Mouse (Mus musculus) ES-CJ7 (cell line): ENCODE results near the gene Fam120b.

Source experiments
- DNase-seq: peaks from one replicate; pipeline ENCODE4 v3.0.0; 2011; ENCODE audit warnings: low read depth, low spot score

The Fam120b gene

DNA sequence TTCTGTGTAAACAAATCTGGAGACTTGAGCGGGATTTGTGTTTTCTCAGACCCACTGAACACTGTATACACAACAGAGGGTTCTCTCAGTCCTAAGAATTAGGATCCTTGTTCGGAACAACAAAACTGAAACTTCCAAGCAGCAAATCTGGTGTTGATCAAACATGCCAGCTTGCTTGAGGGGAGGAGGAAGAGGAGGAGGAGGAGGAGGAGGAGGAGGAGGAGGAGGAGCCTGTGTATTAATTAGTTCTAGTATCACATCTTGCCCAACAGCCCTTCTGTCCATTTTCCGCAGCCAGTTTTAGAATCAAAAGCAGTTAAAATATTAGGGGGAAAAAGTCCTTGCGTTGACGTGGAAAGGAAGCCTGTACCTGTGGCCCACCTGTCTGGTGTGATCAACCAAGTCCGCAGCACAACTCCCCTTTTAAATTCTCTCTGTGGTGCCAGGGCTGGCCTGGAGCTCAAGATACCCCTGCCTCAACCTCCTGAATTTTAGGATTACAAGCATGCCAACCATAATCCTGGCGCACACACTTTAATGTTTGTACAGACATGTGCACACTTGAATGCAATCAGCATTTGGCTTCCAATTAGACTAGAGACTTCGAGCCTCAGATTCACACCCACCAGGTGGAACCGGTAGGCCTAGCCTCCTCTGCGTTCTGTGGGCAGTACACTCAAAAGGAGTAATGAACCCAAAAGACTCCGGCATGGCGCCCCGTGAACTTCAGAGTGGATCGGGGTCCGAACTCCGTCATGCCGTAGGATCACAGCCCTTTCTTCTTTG is 16.1 kb upstream of the Fam120b start:
- DNase-seq, result no peak

DNA sequence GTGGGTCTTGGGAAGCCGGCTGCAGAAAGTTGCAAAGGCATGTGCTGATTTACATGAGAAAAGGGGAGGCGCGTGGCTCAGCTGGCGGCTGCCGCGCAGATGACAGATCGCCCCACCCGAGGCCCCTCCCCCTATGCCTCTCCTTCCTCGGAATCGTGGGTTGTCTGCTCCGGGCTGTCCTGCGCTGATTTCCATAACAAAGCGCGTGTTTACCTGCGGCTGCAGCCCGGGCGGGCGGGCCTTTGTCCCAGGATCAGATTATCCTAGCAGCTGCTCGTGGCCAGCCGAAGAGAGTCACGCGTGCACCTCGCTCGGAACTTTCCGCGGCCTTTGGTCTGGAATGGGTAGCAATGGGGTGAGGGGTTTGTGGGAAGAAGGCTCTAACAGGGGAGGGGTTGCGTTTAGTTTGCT is 15.4 kb upstream of the Fam120b start:
- peak; percentile 95 for DNase-seq

DNA sequence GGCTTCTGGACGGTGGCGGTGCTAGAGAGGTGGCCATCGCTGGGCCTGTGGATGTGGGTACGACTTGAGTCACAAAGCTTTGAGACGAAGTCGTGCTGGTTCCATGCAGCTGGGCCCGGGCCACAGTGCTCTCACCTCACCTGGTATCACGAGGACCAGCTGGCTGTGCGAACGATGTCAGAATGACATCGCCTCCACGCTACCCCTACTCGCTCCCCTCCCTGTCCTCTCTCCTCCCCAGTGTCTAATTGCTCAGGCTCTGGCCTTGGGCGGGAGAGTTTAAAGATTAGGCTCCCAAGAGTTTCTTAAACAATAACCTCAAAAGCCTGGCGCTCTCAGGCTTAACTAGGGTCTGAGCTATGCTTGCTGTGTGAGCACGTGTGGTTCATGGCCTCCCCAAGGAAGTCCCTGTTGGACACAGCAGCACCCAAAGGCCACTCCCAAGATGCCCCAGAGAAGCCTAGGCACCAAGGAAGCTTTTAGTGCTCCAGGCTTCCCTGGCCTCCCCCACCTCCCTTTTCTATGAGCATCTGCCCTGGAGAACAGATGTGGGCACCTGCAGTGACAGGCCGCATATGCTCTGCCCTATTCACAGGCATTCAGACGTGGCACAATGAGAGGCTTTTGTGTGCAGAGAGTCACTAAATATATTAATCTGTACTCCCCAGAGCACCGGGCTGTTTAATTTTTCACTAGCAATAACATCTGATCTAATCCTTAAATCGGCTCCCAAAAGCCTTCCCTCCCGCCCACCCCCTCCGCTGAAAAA is 14.7 kb upstream of the Fam120b start:
- DNase-seq, result no peak

DNA sequence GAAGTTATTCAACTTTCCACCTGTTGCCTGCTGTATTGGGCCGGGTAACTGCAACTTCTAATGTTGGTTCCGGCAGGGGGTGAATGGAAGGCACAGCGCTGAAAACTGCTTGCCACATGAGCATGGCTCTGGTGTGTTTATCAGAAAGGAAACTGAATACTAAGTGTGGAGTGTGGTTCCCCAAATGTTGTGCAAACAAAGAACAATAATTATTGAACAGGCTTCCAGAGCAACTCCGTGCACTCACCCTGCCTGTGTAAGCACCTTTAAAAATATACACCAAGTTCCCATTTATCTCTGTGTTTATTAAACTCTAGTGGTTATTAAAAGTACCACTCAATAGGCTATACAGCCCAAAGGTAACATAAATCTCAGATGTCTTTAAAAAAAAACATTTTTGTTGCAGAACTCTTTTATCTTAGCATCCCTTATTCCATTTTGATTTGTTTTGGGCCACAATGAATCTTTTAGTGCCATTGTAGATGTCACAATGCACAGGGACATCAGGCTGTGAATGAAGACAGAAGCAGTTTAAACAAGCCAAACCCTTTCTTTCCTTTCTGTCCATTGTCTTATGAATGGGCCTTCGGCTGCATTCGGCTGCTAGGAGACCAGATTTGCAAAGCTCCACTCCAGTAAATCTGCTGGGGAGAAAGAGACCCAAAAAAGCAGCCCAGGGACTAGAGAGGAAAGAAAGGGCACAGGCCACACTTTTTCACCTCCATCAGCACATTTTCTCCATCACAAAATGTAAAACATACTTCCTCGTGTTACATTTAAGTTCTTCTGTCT is 13.9 kb upstream of the Fam120b start:
- DNase-seq, result peak; percentile 27

DNA sequence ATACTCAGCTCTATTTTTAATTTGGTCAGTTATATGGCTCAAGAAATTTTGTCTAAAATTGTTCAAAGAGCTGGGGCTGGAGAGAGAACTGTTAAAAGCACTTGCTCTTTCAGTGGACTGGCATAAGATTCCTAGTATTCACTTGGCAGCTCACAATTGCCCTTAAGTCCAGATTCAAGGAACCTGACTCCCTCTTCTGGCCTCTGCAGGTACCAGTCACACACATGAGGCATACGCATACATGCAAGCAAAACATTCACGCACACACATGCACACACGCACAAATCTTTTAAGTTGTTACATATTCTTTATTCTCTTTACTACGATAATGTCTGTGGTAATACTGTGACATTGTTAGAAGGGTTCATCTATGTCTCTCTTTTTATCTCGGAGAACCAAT is 12.6 kb upstream of the Fam120b start:
- peak; percentile 44 for DNase-seq

DNA sequence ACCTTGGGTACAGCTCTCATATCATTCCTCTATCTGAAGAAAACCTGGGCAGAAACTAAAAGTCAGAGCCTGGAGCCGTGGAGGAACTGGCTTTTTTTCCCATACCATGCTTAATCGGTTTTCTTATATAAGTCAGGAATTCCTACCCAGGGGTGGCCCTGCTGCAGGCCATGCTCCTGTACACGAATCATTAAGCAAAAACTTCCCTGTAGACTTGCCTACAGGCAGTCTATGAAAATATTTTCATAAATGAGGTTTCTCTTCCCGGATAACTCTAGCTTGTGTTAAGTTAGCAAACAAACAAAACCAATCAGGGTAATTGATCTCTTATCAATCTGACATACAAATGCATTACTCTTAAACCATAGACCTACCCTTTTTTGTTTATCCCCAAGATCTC is 7.1 kb upstream of the Fam120b start:
- no peak for DNase-seq

DNA sequence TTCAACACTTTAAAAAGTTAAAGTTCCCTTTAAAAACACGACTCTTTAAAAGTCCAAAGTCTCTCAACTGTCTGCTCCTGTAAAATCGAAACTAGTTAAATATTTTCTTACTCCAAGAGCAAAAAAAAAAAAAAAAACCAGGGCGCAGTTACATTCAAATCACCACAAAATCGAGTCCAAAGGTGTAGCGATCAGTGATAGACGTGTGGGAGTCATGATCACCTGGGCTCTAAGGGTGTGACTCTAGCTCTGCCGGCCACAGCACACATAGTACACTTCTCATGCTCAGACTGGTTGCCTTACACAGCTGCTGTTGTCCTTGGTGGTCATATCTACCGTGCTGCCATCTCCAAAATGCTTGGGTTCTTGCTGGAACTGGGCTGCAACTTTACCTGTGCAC is 6.6 kb upstream of the Fam120b start:
- DNase-seq, result no peak

DNA sequence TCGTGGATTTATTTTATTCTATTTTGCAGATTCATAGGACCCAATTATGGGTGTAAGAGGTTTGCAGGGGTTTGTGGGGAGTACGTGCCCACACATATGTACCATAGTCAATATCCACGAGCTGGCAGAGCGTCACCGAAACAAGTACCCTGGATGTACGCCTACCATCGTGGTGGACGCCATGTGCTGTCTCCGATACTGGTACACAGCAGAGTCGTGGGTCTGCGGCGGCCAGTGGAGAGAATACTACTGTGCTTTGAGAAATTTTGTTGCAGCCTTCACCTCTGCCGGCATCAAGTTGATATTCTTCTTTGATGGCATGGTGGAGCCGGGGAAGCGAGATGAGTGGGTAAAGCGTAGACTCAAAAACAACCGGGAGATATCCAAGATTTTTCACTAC is 5.7 kb downstream of the Fam120b start:
- DNase-seq, result no peak

DNA sequence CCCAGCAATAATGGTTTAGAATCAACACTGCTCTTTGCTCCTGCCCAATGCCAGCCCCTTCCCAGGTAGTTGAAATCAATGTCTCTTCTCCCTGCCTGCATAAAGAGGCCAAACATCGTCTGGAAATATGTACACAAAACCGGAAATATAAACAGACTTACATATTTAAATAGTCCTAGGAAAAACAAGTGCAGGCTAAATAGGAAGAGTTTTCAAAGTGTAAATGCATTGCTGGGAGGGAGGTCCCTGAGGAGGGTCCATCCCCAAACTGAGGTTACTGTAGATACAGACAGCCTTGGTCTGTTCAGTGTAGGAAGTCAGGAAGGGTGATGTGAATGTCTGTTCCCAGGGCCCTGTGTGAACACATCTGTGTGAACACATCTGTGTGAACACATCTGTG is 10.6 kb downstream of the Fam120b start:
- DNase-seq, result no peak

DNA sequence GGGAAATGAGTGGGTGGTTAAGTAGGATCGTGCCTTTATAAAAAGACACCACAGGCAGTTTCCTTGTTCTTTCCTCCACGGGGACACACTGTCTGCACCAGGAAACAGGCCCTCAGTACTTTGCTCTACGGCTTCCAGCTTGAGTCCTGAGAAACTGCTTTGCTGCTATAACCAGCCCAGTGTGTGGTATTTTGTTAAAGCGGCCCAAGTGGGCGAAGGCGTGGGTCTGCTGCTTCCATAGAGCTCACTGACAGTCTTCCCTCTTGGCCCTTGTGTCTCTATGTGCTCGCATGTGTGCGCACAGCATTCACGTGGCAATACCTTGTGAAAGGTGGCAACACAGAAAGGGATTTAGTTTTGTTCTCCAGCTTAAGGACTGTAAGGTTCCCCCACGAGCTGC is 13.3 kb downstream of the Fam120b start:
- DNase-seq, result no peak

DNA sequence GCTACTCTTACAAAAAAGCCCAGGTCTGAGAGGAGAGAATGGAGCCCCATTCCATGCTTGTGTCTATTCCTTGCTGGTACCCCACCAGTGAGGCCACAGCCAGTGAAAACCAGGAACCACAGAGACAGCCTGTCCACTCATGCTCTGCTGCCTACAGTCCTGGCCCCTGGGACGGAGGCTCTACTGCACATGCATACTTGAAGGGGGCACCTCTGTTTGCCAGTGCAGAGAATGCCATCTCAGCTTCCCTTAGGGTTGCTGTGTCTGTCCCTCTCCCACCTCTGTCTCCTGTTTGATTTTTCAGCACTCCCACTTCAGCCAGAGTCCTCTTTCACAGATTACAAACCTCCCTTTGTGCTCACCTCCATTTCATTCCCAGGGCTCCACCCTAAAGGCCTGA is 14.9 kb downstream of the Fam120b start:
- DNase-seq, result no peak

DNA sequence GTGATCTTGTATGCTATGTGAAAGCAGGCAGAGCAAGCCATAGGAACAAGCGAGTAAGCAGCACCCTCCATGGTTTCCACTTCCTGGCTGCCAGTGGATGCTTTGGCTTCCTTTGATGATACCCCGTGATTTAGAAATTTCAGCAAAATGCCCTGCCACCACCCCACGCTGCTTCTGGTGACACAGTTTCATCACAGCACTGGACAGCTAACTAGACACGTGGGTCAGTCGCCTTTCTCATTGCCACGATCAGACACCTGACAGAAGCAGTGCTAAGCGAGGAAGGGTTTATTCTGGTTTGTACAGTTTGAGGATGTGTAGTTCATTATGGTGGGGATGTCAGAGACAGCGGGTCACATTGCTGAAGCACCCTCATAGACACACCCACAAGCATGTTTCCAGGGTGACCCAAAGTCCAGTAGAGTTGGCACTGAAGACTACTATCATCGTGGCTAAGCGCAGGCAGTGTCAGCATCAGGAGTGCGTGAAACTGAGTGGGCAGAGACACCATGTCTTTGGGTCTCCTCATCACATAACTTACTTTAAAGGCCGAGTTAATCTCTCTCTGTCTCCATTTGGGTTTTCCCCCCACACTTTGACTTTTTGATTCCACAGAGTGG is 20.7 kb downstream of the Fam120b start:
- no peak for DNase-seq

DNA sequence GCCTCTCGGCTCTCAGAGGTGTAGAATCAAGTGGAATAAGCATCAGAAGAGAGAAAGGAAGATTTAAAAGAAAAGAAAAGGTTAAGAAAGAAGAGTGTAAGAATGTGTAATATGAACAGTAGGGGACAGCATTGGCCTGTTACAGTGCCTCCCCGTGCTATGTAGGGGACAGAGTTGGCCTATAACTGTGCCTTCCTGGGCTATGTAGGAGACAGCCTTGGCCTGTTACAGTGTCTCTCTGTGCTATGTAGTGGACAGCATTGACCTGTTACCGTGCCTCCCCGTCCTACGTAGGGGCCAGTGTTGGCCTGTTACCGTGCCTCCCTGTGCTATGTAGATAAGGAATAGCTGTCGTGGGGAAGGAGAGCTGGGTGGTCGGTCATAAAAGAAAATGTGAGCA is 23.5 kb downstream of the Fam120b start:
- DNase-seq, result no peak

DNA sequence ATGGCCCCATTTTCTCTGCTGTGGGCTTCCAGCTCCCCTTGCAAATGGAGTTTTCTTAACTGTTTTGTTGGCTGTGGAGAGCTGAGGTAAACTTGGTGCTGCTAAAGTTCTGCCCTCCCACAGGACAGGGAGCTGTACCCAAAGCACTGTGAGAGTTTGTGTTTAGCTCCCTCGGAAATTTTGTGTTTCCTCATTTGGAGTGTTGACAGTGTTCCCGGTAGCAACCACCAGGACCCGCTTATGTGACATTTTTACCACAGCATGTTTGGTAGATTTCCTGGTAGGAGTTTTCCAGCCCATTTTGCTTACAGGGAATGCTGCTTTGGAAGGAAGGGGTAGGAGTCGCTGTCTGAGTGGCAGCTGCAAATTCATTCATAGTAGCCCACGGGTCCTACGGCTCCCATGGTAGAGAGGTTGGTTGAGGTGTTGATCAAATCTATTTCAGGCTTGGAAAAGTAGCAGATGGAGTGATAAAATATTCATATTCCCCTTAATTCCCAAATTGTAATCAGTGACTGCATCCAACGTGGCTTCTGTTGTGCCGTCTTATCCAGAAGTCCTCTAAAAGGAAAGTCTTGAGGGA is 24.1 kb downstream of the Fam120b start:
- DNase-seq, result no peak

DNA sequence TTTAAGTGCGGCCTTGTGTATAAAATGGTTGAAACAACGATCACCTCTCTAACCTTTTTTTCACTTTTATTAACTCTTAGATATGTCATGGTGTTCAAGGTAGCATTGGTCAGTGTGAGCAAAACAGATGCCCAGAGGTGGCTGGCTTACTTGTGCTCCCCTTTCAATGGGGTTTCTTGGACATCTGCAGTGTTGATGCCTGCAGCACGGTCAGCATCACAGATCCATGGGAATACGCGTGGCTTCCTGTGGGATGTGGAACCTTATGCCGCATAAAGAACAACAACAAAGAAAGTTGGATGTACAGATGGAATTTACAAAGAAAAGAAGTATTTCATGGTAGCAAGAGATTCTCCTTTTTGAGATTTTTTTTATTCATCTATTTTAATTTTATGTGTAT is 25.4 kb downstream of the Fam120b start:
- DNase-seq, result no peak

DNA sequence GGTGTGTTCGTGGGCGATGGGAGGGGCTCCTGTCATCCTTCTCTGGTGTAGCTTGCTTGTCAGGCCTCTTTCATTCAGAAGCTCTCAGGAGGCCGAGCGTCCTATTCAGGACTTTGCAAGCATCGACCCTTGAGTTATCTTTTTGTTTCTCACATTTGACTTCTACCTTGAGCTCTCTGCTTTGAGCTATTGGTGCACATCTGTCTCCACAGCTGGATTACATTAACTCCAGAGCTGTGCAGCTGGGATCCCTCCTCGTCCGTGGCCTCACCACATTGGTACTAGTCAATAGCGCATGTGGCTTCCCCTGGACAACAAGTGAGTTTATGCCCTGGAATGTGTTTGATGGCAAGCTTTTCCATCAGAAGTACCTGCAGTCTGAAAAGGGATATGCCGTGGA is 26.7 kb downstream of the Fam120b start:
- DNase-seq, result no peak

DNA sequence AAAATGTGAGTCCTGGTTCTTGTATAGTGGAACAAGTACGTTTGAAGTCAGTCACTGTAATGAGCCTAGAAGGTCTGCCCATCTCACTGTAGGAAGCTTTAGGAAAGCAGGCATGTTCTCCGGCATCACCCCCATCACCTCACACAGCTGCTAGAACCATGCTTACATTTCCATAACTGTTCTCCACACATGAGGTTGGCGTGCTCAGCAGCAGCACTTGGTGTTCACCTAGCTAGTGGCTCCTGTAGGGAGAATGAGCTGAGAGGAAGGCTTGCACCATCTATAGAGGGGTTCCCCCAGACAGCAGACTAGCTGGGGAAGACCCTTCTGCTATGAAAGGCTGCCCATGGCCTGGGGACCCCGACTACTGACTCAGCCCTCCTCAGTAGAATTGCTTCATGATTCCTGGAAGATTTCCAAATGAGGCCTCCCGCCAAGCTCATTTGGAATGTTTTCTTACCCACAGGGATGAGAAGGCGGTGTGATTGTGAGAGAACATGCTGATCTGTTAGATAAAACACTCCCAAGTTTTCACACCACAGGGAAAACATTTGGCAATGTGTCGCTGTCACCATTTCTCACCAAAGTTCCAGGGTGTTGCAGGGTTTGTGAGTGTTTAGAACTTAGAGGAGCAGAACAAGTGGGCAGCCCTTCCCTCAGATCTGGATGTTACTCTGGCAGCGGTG is 27.2 kb downstream of the Fam120b start:
- no peak for DNase-seq

DNA sequence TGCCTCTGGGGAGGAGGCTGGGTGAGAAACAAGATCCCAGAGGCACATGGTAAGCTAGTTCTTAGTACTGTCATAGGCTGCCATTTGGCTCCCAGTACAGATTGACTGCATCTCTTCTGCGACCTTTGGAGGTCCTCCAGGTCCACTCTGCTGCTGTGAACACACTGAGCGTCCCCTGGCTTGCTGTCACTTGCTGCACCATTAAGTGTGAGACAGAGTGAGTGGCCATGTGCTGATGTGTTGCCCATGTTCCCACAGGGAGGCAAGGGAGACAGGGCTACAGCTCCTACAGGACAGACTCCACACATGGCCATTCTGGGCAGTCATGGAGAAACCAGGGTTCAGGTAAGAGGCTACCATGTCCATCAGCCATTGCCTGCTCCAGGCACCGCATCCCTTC is 29.9 kb downstream of the Fam120b start:
- DNase-seq, result no peak

DNA sequence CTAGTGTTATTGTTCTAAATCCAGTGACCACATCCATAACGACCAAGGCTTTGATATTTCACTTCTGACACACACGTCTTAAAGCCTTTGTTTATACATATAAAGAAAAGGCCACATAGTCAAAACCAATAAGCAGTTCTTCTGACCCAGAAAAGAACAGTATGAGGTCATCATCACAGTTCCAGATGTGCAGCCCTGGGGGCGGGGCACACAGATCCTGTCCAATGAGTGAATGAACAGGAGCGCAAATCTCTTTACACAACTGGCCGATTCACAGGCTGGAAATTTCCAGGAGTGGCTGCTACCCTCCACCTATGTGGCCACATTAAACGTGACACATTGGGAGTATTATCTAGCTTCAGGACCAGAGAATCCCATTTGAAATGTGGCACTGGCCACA is 33.4 kb downstream of the Fam120b start:
- DNase-seq, result no peak

DNA sequence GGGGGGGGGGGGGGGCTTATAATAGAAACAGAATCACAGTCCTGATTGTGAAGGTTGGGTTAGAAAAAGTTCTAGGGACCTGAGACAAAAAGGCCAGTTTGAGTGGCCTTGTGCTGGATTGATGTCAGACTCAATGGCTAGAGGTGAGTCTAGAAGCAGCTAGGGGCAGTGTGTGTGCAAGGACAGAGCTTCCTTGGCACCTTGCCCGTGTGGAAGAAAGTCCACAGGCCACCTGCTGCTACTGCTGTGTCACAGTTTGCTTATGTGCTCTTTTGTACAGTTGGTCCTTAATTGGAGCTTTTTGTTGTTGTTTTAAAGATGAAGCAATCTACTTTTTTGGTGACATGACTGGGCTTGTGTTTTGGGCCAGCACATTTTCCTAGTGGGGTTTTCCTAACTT is 33.9 kb downstream of the Fam120b start:
- no peak for DNase-seq

DNA sequence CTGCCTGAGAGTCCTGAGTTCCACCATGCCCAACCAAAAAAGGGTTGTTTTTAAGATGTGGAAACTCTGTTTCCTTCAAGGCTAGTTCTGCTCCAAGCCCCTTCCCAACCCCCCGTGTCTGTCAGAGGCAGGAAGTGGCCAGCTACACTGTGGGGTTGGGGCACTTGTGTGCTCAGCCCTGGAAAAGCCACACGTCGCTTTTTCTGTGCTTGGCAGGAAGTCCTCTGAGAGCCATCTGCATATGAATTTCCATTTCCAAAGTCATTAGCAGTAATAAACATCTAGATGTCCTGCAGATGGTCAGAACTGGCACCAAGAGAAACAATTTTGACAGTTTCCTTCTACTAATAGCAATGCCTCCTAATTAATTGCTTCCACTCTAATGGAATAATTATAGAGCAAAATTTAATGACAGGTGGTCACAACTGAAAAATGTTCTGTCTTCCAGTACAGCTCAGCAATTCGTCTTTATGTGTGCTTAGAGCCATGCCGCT is 35.1 kb downstream of the Fam120b start:
- DNase-seq, result no peak
